Mouse (Mus musculus): Measurements from ENCODE around the gene Rnf130. TPM values are rescaled to one million over a fixed set of nuclear protein-coding genes. Genes with fewer than 3 reads are reported as not detected.

Gene Rnf130
- polyA plus RNA-seq, 1 experiment, result not detected

- TF ChIP-seq MYOD1 (IDR thresholded peaks at IDR 0.05; ENCODE audit: control insufficient read depth, insufficient read length, low read depth) (no peak), MYOG (IDR thresholded peaks at IDR 0.05; ENCODE audit: control insufficient read depth, extremely low read depth, insufficient read length) (no peak), MAX (IDR thresholded peaks at IDR 0.05) (no peak)
- H3ac ChIP-seq (ENCODE audit: control insufficient read depth, insufficient read length, low read depth), result no peak overlapping the region
- no peak overlapping the region for H3K4me3 ChIP-seq (ENCODE audit: insufficient read depth, poor library complexity, severe bottlenecking)
- H3K79me2 ChIP-seq (ENCODE audit: control insufficient read depth, insufficient read depth), result no peaks in the 10 kb centered on the region
- no peaks in the 10 kb centered on the region for H3K27me3 ChIP-seq (ENCODE audit: control insufficient read depth, insufficient read depth, insufficient read length)
- H3K36me3 ChIP-seq (ENCODE audit: control insufficient read depth, insufficient read depth), result no peaks in the 10 kb centered on the region
- no peaks in the 10 kb centered on the region for H3K79me3 ChIP-seq (ENCODE audit: low read depth)
Measured at GRCm38 (mm10) chr11:50038757-50039156, 13.6 kb downstream of the Rnf130 start.

GRCm38 (mm10) chr11:50041148-50041547, 16.0 kb downstream of the Rnf130 start:
- Histone ChIP-seq H3ac (ENCODE audit: control insufficient read depth, insufficient read length, low read depth) (no peak overlapping the region), H3K79me3 (ENCODE audit: low read depth) (no peaks in the 10 kb centered on the region), H3K36me3 (ENCODE audit: control insufficient read depth, insufficient read depth) (no peaks in the 10 kb centered on the region), H3K79me2 (ENCODE audit: control insufficient read depth, insufficient read depth) (no peaks in the 10 kb centered on the region), H3K27me3 (ENCODE audit: control insufficient read depth, insufficient read depth, insufficient read length) (no peaks in the 10 kb centered on the region), H3K4me3 (ENCODE audit: insufficient read depth, poor library complexity, severe bottlenecking) (no peak overlapping the region)
- TF ChIP-seq CEBPB (IDR thresholded peaks at IDR 0.05; ENCODE audit: low read depth) (no peak), MYOG (IDR thresholded peaks at IDR 0.05; ENCODE audit: control insufficient read depth, extremely low read depth, insufficient read length) (no peak), USF1 (IDR thresholded peaks at IDR 0.05; ENCODE audit: low read depth) (no peak), FOSL1 (IDR thresholded peaks at IDR 0.05; ENCODE audit: insufficient read depth, low read length, poor library complexity, severe bottlenecking) (no peak), MAX (IDR thresholded peaks at IDR 0.05) (no peak), MYOD1 (IDR thresholded peaks at IDR 0.05; ENCODE audit: control insufficient read depth, insufficient read length, low read depth) (no peak)

DNA sequence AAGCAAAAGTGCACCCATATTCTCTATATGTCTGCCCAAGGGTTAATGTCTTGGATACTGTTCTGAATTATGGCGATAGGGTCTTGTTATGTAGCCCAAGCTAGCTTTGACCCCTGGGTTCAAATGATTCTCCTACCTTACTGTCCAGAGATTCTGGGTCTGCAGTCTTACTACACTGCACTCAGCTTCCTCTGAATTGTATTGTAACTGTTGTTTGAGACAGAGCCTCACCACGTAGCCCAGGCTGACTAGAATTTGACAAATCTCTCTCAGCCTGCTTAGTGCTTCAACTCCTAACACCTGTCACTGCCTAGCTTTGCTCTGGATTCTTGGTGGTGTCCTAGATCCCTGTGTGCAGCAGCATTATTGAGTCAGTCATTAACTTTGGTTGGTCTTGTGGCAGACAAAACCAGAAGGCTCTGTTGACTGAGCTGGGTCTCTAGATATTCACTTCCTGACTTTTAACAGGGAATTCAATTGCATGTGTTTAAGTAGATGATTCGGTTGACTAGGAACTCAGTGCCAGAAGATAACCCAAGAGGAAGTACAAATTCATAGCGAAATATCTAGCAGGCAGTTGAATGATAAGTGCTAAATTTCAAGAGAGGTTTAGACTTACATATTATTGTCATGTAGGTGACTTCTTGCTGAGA, 17.3 kb downstream of the Rnf130 start:
- H3ac ChIP-seq (ENCODE audit: control insufficient read depth, insufficient read length, low read depth), result no peak overlapping the region
- no peak overlapping the region for H3K4me3 ChIP-seq (ENCODE audit: insufficient read depth, poor library complexity, severe bottlenecking)
- peaks cover 4% of the 10 kb centered on the region for H3K27me3 ChIP-seq (ENCODE audit: control insufficient read depth, insufficient read depth, insufficient read length)
- no peak for TF ChIP-seq FOSL1 (IDR thresholded peaks at IDR 0.05; ENCODE audit: insufficient read depth, low read length, poor library complexity, severe bottlenecking)
- no peak for TF ChIP-seq CEBPB (IDR thresholded peaks at IDR 0.05; ENCODE audit: low read depth)
- no peak for TF ChIP-seq MAX (IDR thresholded peaks at IDR 0.05)
- TF ChIP-seq MYOG (IDR thresholded peaks at IDR 0.05; ENCODE audit: control insufficient read depth, extremely low read depth, insufficient read length), result no peak
- no peak for TF ChIP-seq MYOD1 (IDR thresholded peaks at IDR 0.05; ENCODE audit: control insufficient read depth, insufficient read length, low read depth)
- no peak for TF ChIP-seq CTCF (IDR thresholded peaks at IDR 0.05; ENCODE audit: control insufficient read depth, insufficient read depth, insufficient read length)
- H3K36me3 ChIP-seq (ENCODE audit: control insufficient read depth, insufficient read depth), result no peaks in the 10 kb centered on the region
- no peaks in the 10 kb centered on the region for H3K79me3 ChIP-seq (ENCODE audit: low read depth)
- no peaks in the 10 kb centered on the region for H3K79me2 ChIP-seq (ENCODE audit: control insufficient read depth, insufficient read depth)

GRCm38 (mm10) chr11:50044454-50044853, 19.3 kb downstream of the Rnf130 start:
- no peak overlapping the region for H3K4me3 ChIP-seq (ENCODE audit: insufficient read depth, poor library complexity, severe bottlenecking)
- TF ChIP-seq CEBPB (IDR thresholded peaks at IDR 0.05; ENCODE audit: low read depth), result no peak
- TF ChIP-seq CTCF (IDR thresholded peaks at IDR 0.05; ENCODE audit: control insufficient read depth, insufficient read depth, insufficient read length), result no peak
- no peak for TF ChIP-seq MYOG (IDR thresholded peaks at IDR 0.05; ENCODE audit: control insufficient read depth, extremely low read depth, insufficient read length)
- TF ChIP-seq MAX (IDR thresholded peaks at IDR 0.05), result no peak
- TF ChIP-seq FOSL1 (IDR thresholded peaks at IDR 0.05; ENCODE audit: insufficient read depth, low read length, poor library complexity, severe bottlenecking), result no peak
- no peak for TF ChIP-seq MYOD1 (IDR thresholded peaks at IDR 0.05; ENCODE audit: control insufficient read depth, insufficient read length, low read depth)
- no peak for TF ChIP-seq USF1 (IDR thresholded peaks at IDR 0.05; ENCODE audit: low read depth)
- H3K36me3 ChIP-seq (ENCODE audit: control insufficient read depth, insufficient read depth), result no peaks in the 10 kb centered on the region
- peaks cover 11% of the 10 kb centered on the region for H3K27me3 ChIP-seq (ENCODE audit: control insufficient read depth, insufficient read depth, insufficient read length)
- H3ac ChIP-seq (ENCODE audit: control insufficient read depth, insufficient read length, low read depth), result no peak overlapping the region
- H3K79me3 ChIP-seq (ENCODE audit: low read depth), result no peaks in the 10 kb centered on the region
- no peaks in the 10 kb centered on the region for H3K79me2 ChIP-seq (ENCODE audit: control insufficient read depth, insufficient read depth)

DNA sequence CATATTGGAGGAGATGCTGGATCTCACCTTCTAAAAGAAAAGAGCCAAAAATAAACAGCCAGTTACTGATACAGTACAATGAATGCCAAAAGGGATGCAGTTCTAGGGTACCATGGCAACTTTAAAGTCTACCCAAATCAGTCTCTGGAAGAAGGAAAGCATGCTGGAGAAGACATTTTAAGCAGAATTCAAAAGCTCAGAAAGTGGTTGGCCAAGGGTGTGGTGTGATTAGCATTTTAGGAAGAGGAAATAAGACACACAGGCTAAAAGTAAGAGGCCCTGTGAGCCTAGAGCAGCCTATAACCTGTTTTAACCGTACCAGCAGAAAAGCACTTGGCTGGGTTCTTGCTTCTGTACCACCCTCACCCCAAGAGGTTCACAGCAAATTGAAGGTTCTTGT, 22.5 kb downstream of the Rnf130 start:
- Histone ChIP-seq H3K79me3 (ENCODE audit: low read depth) (no peaks in the 10 kb centered on the region), H3K27me3 (ENCODE audit: control insufficient read depth, insufficient read depth, insufficient read length) (peaks cover 15% of the 10 kb centered on the region), H3K79me2 (ENCODE audit: control insufficient read depth, insufficient read depth) (no peaks in the 10 kb centered on the region), H3K4me3 (ENCODE audit: insufficient read depth, poor library complexity, severe bottlenecking) (no peak overlapping the region), H3K36me3 (ENCODE audit: control insufficient read depth, insufficient read depth) (no peaks in the 10 kb centered on the region), H3ac (ENCODE audit: control insufficient read depth, insufficient read length, low read depth) (no peak overlapping the region)
- TF ChIP-seq USF1 (IDR thresholded peaks at IDR 0.05; ENCODE audit: low read depth) (no peak), MYOG (IDR thresholded peaks at IDR 0.05; ENCODE audit: control insufficient read depth, extremely low read depth, insufficient read length) (no peak), MAX (IDR thresholded peaks at IDR 0.05) (no peak), MYOD1 (IDR thresholded peaks at IDR 0.05; ENCODE audit: control insufficient read depth, insufficient read length, low read depth) (no peak), FOSL1 (IDR thresholded peaks at IDR 0.05; ENCODE audit: insufficient read depth, low read length, poor library complexity, severe bottlenecking) (no peak), CTCF (IDR thresholded peaks at IDR 0.05; ENCODE audit: control insufficient read depth, insufficient read depth, insufficient read length) (no peak), CEBPB (IDR thresholded peaks at IDR 0.05; ENCODE audit: low read depth) (no peak)

DNA sequence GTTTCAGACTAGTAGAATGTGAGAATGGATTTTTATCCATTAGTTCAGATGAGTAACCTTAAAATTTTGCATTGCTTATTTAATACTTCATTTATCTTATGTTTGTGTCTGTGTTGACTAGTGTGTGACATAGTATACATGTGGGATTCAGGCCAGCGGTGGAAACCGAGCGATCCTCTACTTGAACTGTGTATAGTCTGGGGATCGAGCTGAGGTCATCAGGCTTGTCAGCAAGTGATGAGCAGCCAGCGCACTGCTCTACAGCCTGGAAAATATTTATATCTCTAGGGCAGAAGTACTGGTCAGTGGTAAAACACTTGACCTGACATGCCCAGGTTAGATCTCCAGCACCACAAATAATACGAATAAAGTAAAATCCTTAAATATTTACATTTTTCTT, 23.0 kb downstream of the Rnf130 start:
- H3K79me3 ChIP-seq (ENCODE audit: low read depth), result no peaks in the 10 kb centered on the region
- peaks cover 15% of the 10 kb centered on the region for H3K27me3 ChIP-seq (ENCODE audit: control insufficient read depth, insufficient read depth, insufficient read length)
- no peaks in the 10 kb centered on the region for H3K36me3 ChIP-seq (ENCODE audit: control insufficient read depth, insufficient read depth)
- H3K4me3 ChIP-seq (ENCODE audit: insufficient read depth, poor library complexity, severe bottlenecking), result no peak overlapping the region
- H3ac ChIP-seq (ENCODE audit: control insufficient read depth, insufficient read length, low read depth), result no peak overlapping the region
- H3K79me2 ChIP-seq (ENCODE audit: control insufficient read depth, insufficient read depth), result no peaks in the 10 kb centered on the region
- no peak for TF ChIP-seq MYOD1 (IDR thresholded peaks at IDR 0.05; ENCODE audit: control insufficient read depth, insufficient read length, low read depth)
- TF ChIP-seq MAX (IDR thresholded peaks at IDR 0.05), result no peak
- TF ChIP-seq USF1 (IDR thresholded peaks at IDR 0.05; ENCODE audit: low read depth), result no peak
- TF ChIP-seq CEBPB (IDR thresholded peaks at IDR 0.05; ENCODE audit: low read depth), result no peak
- TF ChIP-seq FOSL1 (IDR thresholded peaks at IDR 0.05; ENCODE audit: insufficient read depth, low read length, poor library complexity, severe bottlenecking), result no peak
- no peak for TF ChIP-seq CTCF (IDR thresholded peaks at IDR 0.05; ENCODE audit: control insufficient read depth, insufficient read depth, insufficient read length)
- no peak for TF ChIP-seq MYOG (IDR thresholded peaks at IDR 0.05; ENCODE audit: control insufficient read depth, extremely low read depth, insufficient read length)
